Mouse (Mus musculus): ENCODE measurements around the gene Pla2g12b.
A peak's percentile ranks its signal among the peaks of the same experiment; 100 is the strongest.

Pla2g12b gene

GRCm38 (mm10) chr10:59416623-59417022 lies 13.2 kb downstream of the Pla2g12b start:
- no peak for DNase-seq

GRCm38 (mm10) chr10:59419516-59419915 lies 16.1 kb downstream of the Pla2g12b start:
- no peak for DNase-seq

- no peak for DNase-seq
These were observed 21.0 kb downstream of the Pla2g12b start for GRCm38 (mm10) chr10:59424453-59424852.

- DNase-seq = peak; percentile 54 to 64
These were observed 21.9 kb downstream of the Pla2g12b start for GRCm38 (mm10) chr10:59425369-59425768.

- no peak for DNase-seq
These were observed 22.9 kb downstream of the Pla2g12b start for GRCm38 (mm10) chr10:59426371-59426770.

- DNase-seq = no peak
These were observed 26.1 kb downstream of the Pla2g12b start for GRCm38 (mm10) chr10:59429448-59430135.

- DNase-seq = no peak
These were observed 27.3 kb downstream of the Pla2g12b start for GRCm38 (mm10) chr10:59430701-59431218.

GRCm38 (mm10) chr10:59435746-59436145 lies 32.3 kb downstream of the Pla2g12b start:
- no peak for DNase-seq

- no peak for DNase-seq
These were observed 35.2 kb downstream of the Pla2g12b start for GRCm38 (mm10) chr10:59438651-59439050.

- DNase-seq = no peak
These were observed 36.1 kb downstream of the Pla2g12b start for GRCm38 (mm10) chr10:59439508-59439931.

- no peak for DNase-seq
These were observed 36.7 kb downstream of the Pla2g12b start for GRCm38 (mm10) chr10:59440177-59440576.

- DNase-seq = no peak
These were observed 38.3 kb downstream of the Pla2g12b start, which contains the start of gene Oit3 for GRCm38 (mm10) chr10:59441735-59442134. Gene Oit3, minus strand, starts transcription at chr10:59441778.

GRCm38 (mm10) chr10:59443212-59443611 lies 39.8 kb downstream of the Pla2g12b start:
- no peak for DNase-seq

- DNase-seq = no peak
These were observed 40.6 kb downstream of the Pla2g12b start for GRCm38 (mm10) chr10:59444106-59444505.

GRCm38 (mm10) chr10:59444635-59445034 lies 41.2 kb downstream of the Pla2g12b start:
- DNase-seq = no peak

GRCm38 (mm10) chr10:59446911-59447437 lies 43.5 kb downstream of the Pla2g12b start:
- no peak for DNase-seq

GRCm38 (mm10) chr10:59447546-59447945 lies 44.1 kb downstream of the Pla2g12b start:
- no peak for DNase-seq

- peak in 1 of 2 experiments; percentile 39 for DNase-seq
These were observed 48.4 kb downstream of the Pla2g12b start for GRCm38 (mm10) chr10:59451839-59452238.

GRCm38 (mm10) chr10:59454631-59455030 lies 51.2 kb downstream of the Pla2g12b start:
- no peak for DNase-seq

- DNase-seq = peak; percentile 26 to 34
These were observed 56.3 kb downstream of the Pla2g12b start for GRCm38 (mm10) chr10:59459767-59460166.

GRCm38 (mm10) chr10:59462307-59462706 lies 58.8 kb downstream of the Pla2g12b start:
- no peak for DNase-seq

- DNase-seq = no peak
These were observed 62.1 kb downstream of the Pla2g12b start for GRCm38 (mm10) chr10:59465546-59465945.

- no peak for DNase-seq
These were observed 63.2 kb downstream of the Pla2g12b start for GRCm38 (mm10) chr10:59466626-59467025.

GRCm38 (mm10) chr10:59467297-59467696 lies 63.8 kb downstream of the Pla2g12b start:
- DNase-seq = no peak

Measured in cerebellum, adult 18-20 months (tissue).